Mouse (Mus musculus) cerebellum, adult 2 months (tissue): ENCODE results near the gene Simc1. TPM values are rescaled to one million over a fixed set of nuclear protein-coding genes. Genes with fewer than 3 reads are reported as not detected.

ENCODE experiments used
- DNase-seq, 2 experiments: peaks; one replicate each; pipeline ENCODE4 v3.0.0; 2021
- H3K27ac ChIP-seq: fragments of 200-500 bp; 2 replicates; pipeline ENCODE4 v1.5.1; 2012; ENCODE audit warnings: low read length, control low read depth, inconsistent platforms; ENCODE audit not compliant: insufficient read depth
- H3K27me3 ChIP-seq: fragments of 200-500 bp; 2 replicates; pipeline ENCODE4 v1.6.1; 2012; ENCODE audit warnings: inconsistent platforms, mild to moderate bottlenecking, low read length, moderate library complexity; ENCODE audit not compliant: control insufficient read depth, insufficient read depth
- H3K4me1 ChIP-seq: fragments of 200-500 bp; 2 replicates; pipeline ENCODE4 v1.6.1; 2011; ENCODE audit warnings: low read length; ENCODE audit not compliant: control insufficient read depth, insufficient read depth
- H3K4me3 ChIP-seq: fragments of 200-500 bp; replicated peaks from 2 replicates; pipeline ENCODE3; 2011; ENCODE audit warnings: mild to moderate bottlenecking, low read depth, low read length, control low read depth; ENCODE audit not compliant: insufficient read depth
- CTCF ChIP-seq: fragments of 200-500 bp; IDR thresholded peaks from 2 replicates; pipeline ENCODE4 v1.5.1; 2011; ENCODE audit warnings: low read depth, mild to moderate bottlenecking, control low read depth, low read length, moderate library complexity, borderline replicate concordance; ENCODE audit not compliant: insufficient read depth
- POLR2A ChIP-seq: fragments of 200-500 bp; IDR thresholded peaks from 2 replicates; pipeline ENCODE4 v1.6.1; 2011; ENCODE audit warnings: low read length, control low read depth, borderline replicate concordance; ENCODE audit not compliant: insufficient read depth
- WGBS: fragments of 180-500 bp; shearing (Covaris S2); methylation state at CpG from one replicate; pipeline ENCODE4 v1.1.7; 2018; 5-methylcytosine and 5-hydroxymethylcytosine counted together
- polyA plus RNA-seq: library from polyadenylated mRNA; depleted of rRNA; stranded (reverse); fragments of >200 nt; gene quantifications from 2 replicates; pipeline ENCODE4 v1.2.3, GENCODE M21; 2012; rRNA removed

Gene Simc1
- polyA plus RNA-seq, result 20.2 and 21.5 TPM in 2 replicates

DNA sequence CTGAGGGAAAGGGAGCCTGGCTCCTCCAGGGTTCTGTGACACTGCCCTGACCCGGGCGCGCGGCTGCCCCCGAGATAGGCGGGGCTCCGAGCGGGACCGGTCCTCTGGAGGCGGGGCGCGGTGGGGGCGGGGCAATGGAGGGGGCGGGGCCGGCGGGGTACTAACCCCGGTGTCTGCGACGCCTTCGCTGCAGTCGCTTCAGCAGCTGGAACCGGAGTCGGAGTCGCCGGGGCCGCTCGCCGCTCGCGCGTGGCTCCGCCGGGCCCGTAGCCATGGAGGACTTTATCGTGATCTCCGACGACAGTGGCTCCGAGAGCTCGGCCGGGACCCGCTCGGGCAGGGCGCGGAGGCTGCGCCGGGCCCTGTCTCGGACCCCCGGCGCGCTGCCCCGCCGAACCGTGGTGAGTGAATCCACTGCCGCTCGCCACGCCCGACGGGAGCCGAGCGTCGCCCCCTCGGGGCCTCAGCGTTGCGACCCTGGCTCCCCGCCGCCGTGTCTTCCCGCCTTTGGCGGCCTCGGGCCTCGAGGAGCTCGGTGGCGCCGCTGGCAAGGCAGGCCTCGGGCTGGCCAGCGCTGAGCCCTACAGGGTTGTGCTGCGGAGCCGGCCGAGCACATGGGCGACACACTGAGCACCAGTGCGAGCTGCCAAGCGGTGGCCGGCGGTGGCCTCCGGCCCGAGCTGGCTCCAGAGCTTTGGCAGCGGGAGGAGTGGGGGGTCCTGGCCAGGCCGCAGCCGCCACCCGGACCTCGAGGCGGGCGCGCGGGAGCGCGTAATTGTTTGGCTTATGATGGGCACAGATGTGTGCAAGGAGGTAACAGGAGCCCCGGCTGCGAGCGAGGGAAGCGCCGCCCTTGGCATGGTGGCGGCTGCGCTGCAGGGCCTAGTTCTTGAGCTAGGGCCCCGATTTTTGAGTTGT, at the start of gene Simc1:
TSS of gene Simc1 (plus strand) at position 176 of the 918 bp plus-strand sequence.
- H3K4me3 ChIP-seq, result peak within 1 kb of the TSS; percentile 67
- DNase-seq, result peak; percentile 76 to 77
- WGBS, result under 1% methylated on average over 105 of the region's 105 CpGs
- no peaks in the 10 kb centered on the region for H3K27me3 ChIP-seq
- TF ChIP-seq POLR2A (peak; percentile 32; the same call in 1 of the 2 replicates), CTCF (no peak)
- H3K4me1 ChIP-seq, result no peaks in the 10 kb centered on the region
- H3K27ac ChIP-seq, result peak within 1 kb of the TSS; percentile 39

DNA sequence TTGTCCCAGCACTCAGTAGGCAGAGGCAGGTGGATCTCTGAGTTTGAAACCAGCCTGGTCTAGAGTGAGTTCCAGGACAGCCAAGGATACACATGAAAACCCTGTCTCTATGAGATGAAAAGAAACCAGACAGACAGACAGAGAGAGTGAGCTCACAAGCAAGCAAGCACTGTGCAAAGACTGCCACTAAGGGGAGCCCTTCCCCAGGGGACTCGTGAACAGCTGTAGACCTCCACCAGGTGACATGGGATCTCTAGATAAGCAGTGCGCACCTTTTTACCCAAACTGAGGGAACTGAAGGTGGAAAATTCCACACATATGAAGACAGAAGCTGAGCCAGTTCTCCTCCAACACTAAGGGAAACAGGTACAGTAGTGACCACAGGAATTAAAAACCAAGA, 46.5 kb upstream of the Simc1 start:
- no peaks in the 10 kb centered on the region for H3K27me3 ChIP-seq
- H3K4me1 ChIP-seq, result no peaks in the 10 kb centered on the region
- TF ChIP-seq POLR2A (no peak), CTCF (peak; percentile 60; the same call in 1 of the 2 replicates)
- H3K4me3 ChIP-seq, result no peak overlapping the region
- no peak overlapping the region for H3K27ac ChIP-seq
- DNase-seq, result no peak
- WGBS, result 72% methylated on average over 2 of the region's 2 CpGs

DNA sequence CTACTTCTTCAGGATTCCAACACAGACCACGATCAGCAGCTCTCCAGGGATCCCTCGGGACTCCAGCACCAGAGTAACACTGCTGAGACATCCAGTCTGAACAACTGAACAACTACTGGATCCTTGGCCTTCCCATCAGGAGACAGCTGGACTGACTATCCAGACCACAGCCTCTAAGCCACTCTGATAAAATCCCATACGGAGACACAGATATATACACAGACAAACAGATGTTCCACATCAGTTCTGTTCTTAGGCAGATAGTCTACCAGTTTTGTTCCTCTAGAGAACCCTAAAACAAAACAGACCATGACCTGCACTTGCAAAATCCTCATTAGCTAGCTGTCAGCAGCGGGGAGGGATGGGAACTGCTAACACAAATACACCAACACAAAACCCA, 44.3 kb upstream of the Simc1 start:
- H3K27me3 ChIP-seq, result no peaks in the 10 kb centered on the region
- no peak for DNase-seq
- 89% methylated on average over 4 of the region's 4 CpGs for WGBS
- H3K4me3 ChIP-seq, result no peak overlapping the region
- no peak overlapping the region for H3K27ac ChIP-seq
- H3K4me1 ChIP-seq, result no peaks in the 10 kb centered on the region
- TF ChIP-seq CTCF, result no peak
- TF ChIP-seq POLR2A, result no peak

DNA sequence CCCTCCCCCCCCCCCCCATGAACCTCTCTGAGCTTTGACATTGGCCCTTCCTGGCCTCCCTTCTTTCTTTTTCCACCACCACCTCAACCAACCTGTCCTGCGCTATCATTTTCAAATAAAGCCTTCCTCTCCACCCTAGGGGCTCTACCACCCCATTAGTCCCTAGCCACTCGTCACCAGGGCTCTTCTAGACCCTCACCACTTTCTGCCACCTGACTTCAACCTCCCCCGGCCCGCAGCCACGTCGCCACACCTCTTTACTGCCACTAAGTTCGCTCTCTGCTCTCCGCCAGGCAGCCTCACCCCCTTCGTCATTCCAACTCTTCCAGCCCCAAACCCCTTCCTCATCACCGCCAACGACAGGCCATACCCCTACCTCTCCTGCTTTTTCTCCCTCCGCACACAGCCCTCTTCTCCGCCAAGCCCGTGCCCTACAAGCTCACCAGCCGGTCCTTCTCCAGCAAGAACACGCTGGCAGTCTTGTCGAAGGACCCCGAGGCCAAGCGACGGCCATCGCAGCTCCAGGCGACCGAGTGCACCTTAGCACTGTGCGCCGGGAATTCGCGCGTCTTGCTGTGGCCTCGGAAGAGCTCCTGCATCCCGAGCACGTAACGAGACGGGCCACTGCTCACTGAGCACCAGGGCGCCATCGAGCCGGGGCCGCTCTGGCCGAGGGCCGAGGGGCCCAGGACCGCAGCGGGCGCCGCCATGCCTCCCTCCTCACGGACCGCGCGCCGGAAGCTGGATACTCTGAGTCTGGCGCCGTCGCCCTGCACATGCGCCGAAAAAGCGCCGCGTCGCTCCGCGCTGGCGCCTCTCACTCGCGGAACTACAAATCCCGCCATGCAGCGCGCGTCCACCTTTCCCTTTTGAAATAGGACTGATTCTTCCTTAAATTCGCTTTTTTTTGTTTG, 35.2 kb upstream of the Simc1 start, which contains the start of gene Thoc3:
TSS of gene Thoc3 (minus strand) at position 752 of the 914 bp plus-strand sequence.
- Histone ChIP-seq H3K27me3 (no peaks in the 10 kb centered on the region), H3K4me1 (no peaks in the 10 kb centered on the region; the same call in 1 of the 2 replicates), H3K4me3 (peak within 1 kb of the TSS; percentile 77), H3K27ac (no peak within 1 kb of the TSS)
- TF ChIP-seq POLR2A (peak; percentile 72; the same call in 1 of the 2 replicates), CTCF (no peak)
- DNase-seq, result peak; percentile 89 to 90
- under 1% methylated on average over 67 of the region's 67 CpGs for WGBS

DNA sequence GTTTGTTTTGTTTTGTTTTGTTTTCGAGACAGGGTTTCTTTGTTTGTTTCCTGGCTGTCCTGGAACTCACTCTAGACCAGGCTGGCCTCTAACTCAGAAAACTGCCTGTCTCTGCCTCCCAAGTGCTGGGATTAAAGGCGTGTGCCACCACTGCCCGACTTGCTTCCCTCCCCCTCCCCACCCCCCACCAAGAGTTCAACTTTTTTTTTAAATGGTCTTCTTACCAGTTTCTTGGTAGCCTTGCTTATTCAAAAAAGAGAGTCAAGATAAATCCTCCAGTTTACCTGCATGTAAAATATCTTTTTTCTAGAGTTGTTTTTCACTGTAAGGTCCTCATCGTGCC, 34.6 kb upstream of the Simc1 start:
- 11% methylated on average over 4 of the region's 4 CpGs for WGBS

DNA sequence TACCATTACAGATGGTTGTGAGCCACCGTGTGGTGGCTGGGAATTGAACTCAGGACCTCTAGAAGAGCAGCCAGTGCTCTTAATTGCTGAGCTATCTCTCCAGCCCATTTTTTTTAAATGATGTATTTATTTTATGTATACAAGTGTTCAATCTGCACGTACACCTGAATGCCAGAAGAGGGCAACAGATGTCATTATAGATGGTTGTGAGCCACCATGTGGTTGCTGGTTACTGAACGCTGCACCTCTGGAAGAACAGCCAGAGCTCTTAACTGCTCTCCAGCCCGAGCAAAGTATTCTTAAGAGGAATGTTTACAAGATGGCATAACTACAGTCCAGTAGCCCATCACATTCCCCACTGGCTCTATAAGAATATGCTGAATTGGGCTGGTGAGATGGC, 31.6 kb upstream of the Simc1 start:
- no peak overlapping the region for H3K4me3 ChIP-seq

More for the DNA sequence above, 34.6 kb upstream of the Simc1 start:
- no peak for DNase-seq
- no peaks in the 10 kb centered on the region for H3K27me3 ChIP-seq
- peak overlapping the region; percentile 77 for H3K4me3 ChIP-seq
- no peak for TF ChIP-seq POLR2A
- no peak for TF ChIP-seq CTCF
- no peak overlapping the region for H3K27ac ChIP-seq
- no peaks in the 10 kb centered on the region; the same call in 1 of the 2 replicates for H3K4me1 ChIP-seq

DNA sequence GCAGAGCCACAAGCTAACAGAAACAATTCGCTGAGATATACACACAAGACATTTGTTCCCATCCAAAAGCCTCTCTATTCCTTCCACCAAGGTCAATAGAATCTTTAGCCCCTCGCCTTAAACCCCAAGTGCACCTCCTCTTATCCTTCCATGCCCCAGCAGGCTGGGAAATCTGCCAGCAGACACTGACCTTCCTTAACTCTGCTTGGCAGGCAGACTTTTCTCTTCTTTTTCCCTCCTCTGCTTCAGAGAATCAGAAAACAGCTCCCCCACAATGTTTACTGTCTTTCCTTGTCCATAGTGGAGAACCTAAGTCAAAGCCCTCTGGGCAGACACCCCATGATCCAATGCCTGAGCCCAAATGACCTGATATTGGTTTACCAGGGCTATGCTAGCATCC, 28.6 kb upstream of the Simc1 start:
- DNase-seq, result no peak
- 58% methylated on average over 2 of the region's 2 CpGs for WGBS
- Histone ChIP-seq H3K4me3 (no peak overlapping the region), H3K27me3 (no peaks in the 10 kb centered on the region), H3K27ac (no peak overlapping the region), H3K4me1 (no peaks in the 10 kb centered on the region)
- no peak for TF ChIP-seq POLR2A
- no peak for TF ChIP-seq CTCF

More for the DNA sequence above, 31.6 kb upstream of the Simc1 start:
- no peak for TF ChIP-seq CTCF
- no peak for TF ChIP-seq POLR2A
- Histone ChIP-seq H3K27me3 (no peaks in the 10 kb centered on the region), H3K27ac (no peak overlapping the region), H3K4me1 (no peaks in the 10 kb centered on the region; the same call in 1 of the 2 replicates)
- DNase-seq, result no peak
- 84% methylated on average over 4 of the region's 4 CpGs for WGBS
